Mouse (Mus musculus) heart, postnatal 0 days (tissue): ENCODE results near the gene Stat3.

Source experiments
- CTCF ChIP-seq: IDR thresholded peaks from 2 replicates; pipeline ENCODE4 v1.5.1; 2016; ENCODE audit warnings: antibody characterized with exemption, control low read depth, low read depth
- EP300 ChIP-seq: IDR thresholded peaks from 2 replicates; pipeline ENCODE4 v1.6.1; 2016; ENCODE audit warnings: antibody characterized with exemption, low read depth

GRCm38 (mm10) chr11:100938711-100939511 lies 429 bp downstream of the Stat3 start:
- TF ChIP-seq CTCF (no peak), EP300 (no peak; the same call in 1 of the 2 replicates)
